Mouse (Mus musculus) heart, postnatal 0 days (tissue): Measurements from ENCODE around the gene Zfr2. TPM values are rescaled to one million over a fixed set of nuclear protein-coding genes. Genes with fewer than 3 reads are reported as not detected.

Source experiments
- ATAC-seq: fragments of 200-750 bp; cut with Nextera tagmentation; 2 replicates; pipeline ENCODE4 v1.8.0; 2017; ENCODE audit warnings: low read depth, moderate number of reproducible peaks, moderate library complexity; ENCODE audit not compliant: insufficient read depth
- DNase-seq: peaks from one replicate; pipeline ENCODE4 v3.0.0-alpha.2; 2016; ENCODE audit warnings: low spot score
- H3K27ac ChIP-seq: fragments of 300-500 bp; sonication (generic); 2 replicates; pipeline ENCODE4 v1.5.1; 2014; ENCODE audit warnings: low read depth, mild to moderate bottlenecking
- H3K27me3 ChIP-seq: fragments of 300-500 bp; sonication (generic); 2 replicates; pipeline ENCODE4 v1.6.1; 2014; ENCODE audit warnings: low read length, mixed read lengths; ENCODE audit not compliant: control insufficient read depth, insufficient read depth
- H3K36me3 ChIP-seq: fragments of 300-500 bp; sonication (generic); replicated peaks from 2 replicates; pipeline ENCODE4 v1.6.1; 2014; ENCODE audit warnings: low read length, mixed read lengths; ENCODE audit not compliant: control insufficient read depth, insufficient read depth
- H3K4me1 ChIP-seq: fragments of 300-500 bp; sonication (generic); 2 replicates; pipeline ENCODE4 v1.6.1; 2014; ENCODE audit warnings: antibody characterized with exemption; ENCODE audit not compliant: control insufficient read depth, insufficient read depth
- H3K4me2 ChIP-seq: fragments of 300-500 bp; sonication (generic); 2 replicates; pipeline ENCODE4 v1.6.1; 2014; ENCODE audit warnings: low read depth, mild to moderate bottlenecking, low read length, moderate library complexity
- H3K4me3 ChIP-seq: fragments of 300-500 bp; sonication (generic); 2 replicates; pipeline ENCODE4 v1.5.1; 2014; ENCODE audit warnings: low read depth, low read length
- H3K9ac ChIP-seq: fragments of 300-500 bp; sonication (generic); replicated peaks from 2 replicates; pipeline ENCODE4 v1.6.1; 2014; ENCODE audit warnings: low read depth, low read length, mixed read lengths
- H3K9me3 ChIP-seq: fragments of 300-500 bp; sonication (generic); replicated peaks from 2 replicates; pipeline ENCODE4 v1.6.1; 2016; ENCODE audit warnings: low read length; ENCODE audit not compliant: control insufficient read depth
- CTCF ChIP-seq: IDR thresholded peaks from 2 replicates; pipeline ENCODE4 v1.5.1; 2016; ENCODE audit warnings: antibody characterized with exemption, control low read depth, low read depth
- EP300 ChIP-seq: IDR thresholded peaks from 2 replicates; pipeline ENCODE4 v1.6.1; 2016; ENCODE audit warnings: antibody characterized with exemption, low read depth
- WGBS: fragments of 180-500 bp; shearing (Covaris S2); extraction: QIAGEN DNeasy Blood & Tissue Kit; methylation state at CpG from one replicate; pipeline ENCODE4 v1.1.7; 2014; 5-methylcytosine and 5-hydroxymethylcytosine counted together
- polyA plus RNA-seq: library from polyadenylated mRNA; unstranded; fragments of >200 nt; fragmentation: Nextera tagmentation; extraction: Ambion mirVana; gene quantifications from 2 replicates; pipeline ENCODE4 v1.2.1, GENCODE M21; 2015
- total RNA-seq: library from RNA; depleted of rRNA; stranded (reverse); fragments of >200 nt; gene quantifications from 2 replicates; pipeline ENCODE4 v1.2.3, GENCODE M21; 2014; ENCODE audit warnings: low replicate concordance

Gene Zfr2
- total and polyA plus RNA-seq, 2 experiments from 2014 or later: 2.2 to 10.2 TPM

DNA sequence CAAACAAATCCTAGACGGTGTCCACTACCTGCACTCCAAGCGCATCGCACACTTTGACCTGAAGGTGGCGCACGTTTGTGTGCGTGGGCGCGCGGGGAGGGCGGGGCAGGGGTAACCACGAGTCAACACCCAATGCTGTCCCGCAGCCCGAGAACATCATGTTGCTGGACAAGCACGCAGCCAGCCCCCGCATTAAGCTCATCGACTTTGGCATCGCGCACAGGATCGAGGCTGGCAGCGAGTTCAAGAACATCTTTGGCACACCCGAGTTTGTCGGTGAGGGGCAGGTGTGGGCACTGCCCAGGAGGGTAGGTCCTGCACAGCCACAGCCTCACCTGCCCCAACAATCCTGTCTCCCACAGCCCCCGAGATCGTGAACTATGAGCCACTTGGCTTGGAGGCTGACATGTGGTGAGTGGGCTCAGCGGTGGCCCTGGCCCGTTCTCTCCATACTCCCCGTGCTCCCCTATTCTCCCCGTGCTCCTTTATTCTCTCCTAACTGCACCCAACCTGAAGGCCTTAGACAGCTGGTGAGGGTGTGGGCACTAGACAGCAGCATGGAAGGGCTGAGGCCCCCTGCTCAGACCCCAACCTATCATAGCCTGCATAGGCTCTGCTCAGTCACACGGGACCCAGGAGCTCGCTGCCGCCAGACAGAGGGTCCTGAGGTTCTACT, 42.6 kb upstream of the Zfr2 start:
- WGBS: 65% methylated on average over 31 of the region's 31 CpGs

DNA sequence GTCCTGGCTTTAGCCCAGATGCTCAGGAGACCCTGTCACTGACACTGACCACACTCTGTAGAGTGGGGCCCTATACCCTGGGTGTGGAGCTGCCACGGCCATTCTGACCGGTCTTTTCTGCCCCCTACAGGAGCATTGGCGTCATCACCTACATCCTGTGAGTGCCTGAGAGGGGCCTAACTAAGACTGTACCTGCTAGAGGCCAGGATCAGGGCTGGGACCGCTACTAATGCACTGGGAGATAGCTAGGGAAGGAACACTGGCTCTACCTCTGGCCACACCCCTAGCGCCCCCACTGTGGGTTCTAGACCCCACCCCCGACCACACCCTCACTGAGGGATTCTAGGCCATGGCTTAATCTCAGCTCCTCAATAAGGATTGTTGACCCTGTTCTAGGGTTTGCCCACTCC, 42.0 kb upstream of the Zfr2 start:
- H3K4me1 ChIP-seq: peaks cover 14% of the 10 kb centered on the region; the same call in 1 of the 2 replicates
- H3K27ac ChIP-seq: peak overlapping the region; percentile 98
- no peak for TF ChIP-seq EP300
- peak; percentile 31 for TF ChIP-seq CTCF
- 53% methylated on average over 6 of the region's 6 CpGs for WGBS
- DNase-seq (no peak), ATAC-seq (no peak)
- no peak overlapping the region for H3K4me3 ChIP-seq
- no peaks in the 10 kb centered on the region for H3K9me3 ChIP-seq
- peaks cover 23% of the 10 kb centered on the region; the same call in 1 of the 2 replicates for H3K36me3 ChIP-seq
- no peak overlapping the region for H3K9ac ChIP-seq
- no peaks in the 10 kb centered on the region for H3K27me3 ChIP-seq
- no peak overlapping the region for H3K4me2 ChIP-seq

More for the DNA sequence above, 42.6 kb upstream of the Zfr2 start:
- Histone ChIP-seq H3K4me1 (peaks cover 15% of the 10 kb centered on the region; the same call in 1 of the 2 replicates), H3K4me3 (no peak overlapping the region), H3K9me3 (no peaks in the 10 kb centered on the region), H3K36me3 (peaks cover 23% of the 10 kb centered on the region; the same call in 1 of the 2 replicates), H3K9ac (no peak overlapping the region), H3K27me3 (no peaks in the 10 kb centered on the region), H3K4me2 (no peak overlapping the region), H3K27ac (peak overlapping the region; percentile 98)
- DNase-seq (no peak), ATAC-seq (no peak)
- TF ChIP-seq EP300 (no peak), CTCF (peak; percentile 51)

DNA sequence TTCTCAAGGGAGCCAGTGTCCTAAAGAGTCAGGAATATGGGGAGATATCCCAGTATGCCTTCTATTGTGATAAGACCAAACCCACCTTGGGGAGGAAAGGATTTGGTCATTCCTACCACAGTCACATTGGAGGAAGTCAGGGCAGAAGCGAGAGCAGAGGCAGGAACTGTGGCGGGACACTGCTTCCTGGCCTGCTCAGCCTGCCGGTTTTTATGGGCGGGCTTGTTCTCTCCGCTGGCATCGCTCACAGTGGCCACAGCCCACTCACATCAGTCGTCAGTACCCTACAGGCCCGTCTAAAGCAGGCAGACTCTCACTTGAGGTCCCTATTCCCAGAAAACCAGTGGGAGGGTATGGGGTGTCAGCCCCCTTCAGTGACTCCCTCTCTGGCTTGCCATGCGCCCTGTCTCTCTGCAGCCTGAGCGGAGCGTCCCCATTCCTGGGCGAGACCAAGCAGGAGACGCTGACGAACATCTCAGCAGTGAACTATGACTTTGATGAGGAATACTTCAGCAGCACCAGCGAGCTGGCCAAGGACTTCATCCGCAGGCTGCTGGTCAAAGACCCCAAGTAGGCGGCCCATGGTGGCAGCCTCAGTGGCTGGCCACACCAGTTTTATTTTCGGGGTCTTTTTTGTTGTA, 41.5 kb upstream of the Zfr2 start:
- no peak for TF ChIP-seq CTCF
- no peak for TF ChIP-seq EP300
- H3K9me3 ChIP-seq: no peaks in the 10 kb centered on the region
- ATAC-seq (no peak), DNase-seq (no peak)
- peak overlapping the region; percentile 98 for H3K27ac ChIP-seq
- H3K9ac ChIP-seq: no peak overlapping the region
- H3K36me3 ChIP-seq: peaks cover 22% of the 10 kb centered on the region; the same call in 1 of the 2 replicates
- H3K4me2 ChIP-seq: peak overlapping the region; percentile 69; the same call in 1 of the 2 replicates
- H3K4me3 ChIP-seq: no peak overlapping the region
- H3K27me3 ChIP-seq: no peaks in the 10 kb centered on the region
- peaks cover 14% of the 10 kb centered on the region; the same call in 1 of the 2 replicates for H3K4me1 ChIP-seq
- WGBS: 74% methylated on average over 18 of the region's 18 CpGs

DNA sequence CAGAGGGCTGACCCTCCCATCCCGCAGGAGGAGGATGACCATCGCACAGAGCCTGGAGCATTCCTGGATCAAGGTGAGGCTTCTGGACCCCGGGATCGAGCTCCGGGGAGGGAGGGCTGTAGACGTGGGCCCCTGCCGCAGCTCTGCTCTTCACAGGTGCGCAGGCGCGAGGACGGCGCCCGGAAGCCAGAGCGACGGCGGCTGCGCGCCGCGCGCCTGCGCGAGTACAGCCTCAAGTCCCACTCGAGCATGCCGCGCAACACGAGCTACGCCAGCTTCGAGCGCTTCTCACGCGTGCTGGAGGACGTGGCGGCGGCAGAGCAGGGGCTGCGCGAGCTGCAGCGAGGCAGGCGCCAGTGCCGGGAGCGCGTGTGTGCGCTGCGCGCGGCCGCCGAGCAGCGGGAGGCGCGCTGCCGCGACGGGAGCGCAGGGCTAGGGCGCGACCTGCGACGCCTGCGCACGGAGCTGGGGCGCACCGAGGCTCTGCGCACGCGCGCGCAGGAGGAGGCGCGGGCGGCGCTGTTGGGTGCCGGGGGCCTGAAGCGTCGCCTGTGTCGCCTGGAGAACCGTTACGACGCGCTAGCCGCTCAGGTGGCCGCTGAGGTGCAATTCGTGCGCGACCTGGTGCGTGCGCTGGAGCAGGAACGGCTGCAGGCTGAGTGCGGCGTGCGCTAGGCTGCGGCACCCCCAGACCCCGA, 40.5 kb upstream of the Zfr2 start:
- H3K27ac ChIP-seq: peak overlapping the region; percentile 98
- WGBS: under 1% methylated on average over 91 of the region's 93 CpGs
- DNase-seq (peak; percentile 90), ATAC-seq (peak; percentile 70)
- H3K9me3 ChIP-seq: no peaks in the 10 kb centered on the region
- H3K4me3 ChIP-seq: peak overlapping the region; percentile 54
- H3K36me3 ChIP-seq: 0 out of 2 replicates have a peak, but pooled peaks cover 12% of the 10 kb centered on the region
- TF ChIP-seq EP300 (no peak), CTCF (no peak)
- H3K9ac ChIP-seq: peak overlapping the region; percentile 55
- peak overlapping the region; percentile 69 for H3K4me2 ChIP-seq
- H3K27me3 ChIP-seq: no peaks in the 10 kb centered on the region
- H3K4me1 ChIP-seq: peaks cover 14% of the 10 kb centered on the region; the same call in 1 of the 2 replicates

DNA sequence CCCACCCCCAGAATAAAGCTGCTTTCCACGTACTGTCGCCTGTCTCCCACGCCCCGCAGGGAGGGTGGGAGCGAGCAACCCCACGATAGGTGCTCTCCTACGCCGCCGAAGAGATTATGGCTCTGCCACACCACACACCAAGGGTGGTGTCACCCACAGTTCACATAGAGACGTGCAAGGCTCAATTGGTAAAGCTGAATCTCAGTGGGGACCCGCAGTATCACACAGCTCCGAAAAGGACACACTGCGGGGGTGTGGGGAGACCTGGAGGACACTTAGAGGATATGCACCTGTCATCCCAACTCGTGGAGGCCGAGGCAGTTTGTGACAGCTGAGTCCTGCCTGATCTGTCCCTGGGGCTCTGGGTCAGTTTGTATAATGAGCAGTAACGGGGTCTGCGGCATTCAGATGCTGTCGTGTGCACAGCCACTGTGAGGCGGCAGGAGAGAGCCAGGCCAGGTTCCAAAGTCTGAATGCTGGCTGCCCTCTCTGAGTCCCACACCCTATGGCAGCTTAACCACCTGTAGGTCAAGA, 39.9 kb upstream of the Zfr2 start:
- WGBS: 4% methylated on average over 19 of the region's 19 CpGs
- Histone ChIP-seq H3K9ac (peak overlapping the region; percentile 55), H3K4me2 (peak overlapping the region; percentile 69), H3K27ac (peak overlapping the region; percentile 98), H3K9me3 (no peaks in the 10 kb centered on the region), H3K27me3 (no peaks in the 10 kb centered on the region), H3K4me3 (peak overlapping the region; percentile 54), H3K4me1 (peaks cover 14% of the 10 kb centered on the region; the same call in 1 of the 2 replicates), H3K36me3 (0 out of 2 replicates have a peak, but pooled peaks cover 6% of the 10 kb centered on the region)
- TF ChIP-seq CTCF (no peak), EP300 (no peak)
- ATAC-seq (0 out of 2 replicates have a peak, but pooled peaks have one; percentile 0), DNase-seq (peak; percentile 62)
